Mouse (Mus musculus) megakaryocyte, embryonic 14.5 days (primary cell): ENCODE results near the gene Cass4. TPM values are rescaled to one million over a fixed set of nuclear protein-coding genes. Genes with fewer than 3 reads are reported as not detected.

Experiments
- H3K27me3 ChIP-seq: replicated peaks from 2 replicates; pipeline ENCODE3; 2012; ENCODE audit warnings: inconsistent platforms
- H3K36me3 ChIP-seq: replicated peaks from 2 replicates; pipeline ENCODE3; 2012; ENCODE audit warnings: low read length, inconsistent platforms, mixed read lengths
- H3K4me1 ChIP-seq: 2 replicates; pipeline ENCODE4 v1.6.1; 2012; ENCODE audit warnings: inconsistent platforms
- H3K4me3 ChIP-seq: replicated peaks from 2 replicates; pipeline ENCODE3; 2012; ENCODE audit warnings: moderate library complexity, mild to moderate bottlenecking, inconsistent platforms
- H3K9me3 ChIP-seq: 2 replicates; pipeline ENCODE4 v1.6.1; 2012; ENCODE audit warnings: inconsistent platforms
- FLI1 ChIP-seq: IDR thresholded peaks from 2 replicates; pipeline ENCODE4 v1.6.1; 2012; ENCODE audit warnings: low read length, inconsistent platforms, mixed read lengths
- GATA1 ChIP-seq: IDR thresholded peaks from 3 replicates; pipeline ENCODE4 v1.6.1; 2012; ENCODE audit warnings: mixed read lengths, low read length, inconsistent platforms, borderline replicate concordance
- polyA plus RNA-seq: library from polyadenylated mRNA; stranded (reverse); fragments of >175 nt; gene quantifications from 2 replicates; pipeline ENCODE4 v1.2.3, GENCODE M21; 2012; ENCODE audit warnings: low replicate concordance; ENCODE audit not compliant: insufficient read depth

The Cass4 gene
- polyA plus RNA-seq, 1 experiment: 5.9 TPM

- TF ChIP-seq FLI1 (no peak), GATA1 (no peak)
- Histone ChIP-seq H3K9me3 (no peaks in the 10 kb centered on the region), H3K4me1 (peaks cover 80% of the 10 kb centered on the region), H3K4me3 (peak overlapping the region; percentile 54), H3K27me3 (no peaks in the 10 kb centered on the region), H3K36me3 (peaks cover 31% of the 10 kb centered on the region)
These were observed 43.9 kb downstream of the Cass4 start for GRCm38 (mm10) chr2:172437371-172437952.

DNA sequence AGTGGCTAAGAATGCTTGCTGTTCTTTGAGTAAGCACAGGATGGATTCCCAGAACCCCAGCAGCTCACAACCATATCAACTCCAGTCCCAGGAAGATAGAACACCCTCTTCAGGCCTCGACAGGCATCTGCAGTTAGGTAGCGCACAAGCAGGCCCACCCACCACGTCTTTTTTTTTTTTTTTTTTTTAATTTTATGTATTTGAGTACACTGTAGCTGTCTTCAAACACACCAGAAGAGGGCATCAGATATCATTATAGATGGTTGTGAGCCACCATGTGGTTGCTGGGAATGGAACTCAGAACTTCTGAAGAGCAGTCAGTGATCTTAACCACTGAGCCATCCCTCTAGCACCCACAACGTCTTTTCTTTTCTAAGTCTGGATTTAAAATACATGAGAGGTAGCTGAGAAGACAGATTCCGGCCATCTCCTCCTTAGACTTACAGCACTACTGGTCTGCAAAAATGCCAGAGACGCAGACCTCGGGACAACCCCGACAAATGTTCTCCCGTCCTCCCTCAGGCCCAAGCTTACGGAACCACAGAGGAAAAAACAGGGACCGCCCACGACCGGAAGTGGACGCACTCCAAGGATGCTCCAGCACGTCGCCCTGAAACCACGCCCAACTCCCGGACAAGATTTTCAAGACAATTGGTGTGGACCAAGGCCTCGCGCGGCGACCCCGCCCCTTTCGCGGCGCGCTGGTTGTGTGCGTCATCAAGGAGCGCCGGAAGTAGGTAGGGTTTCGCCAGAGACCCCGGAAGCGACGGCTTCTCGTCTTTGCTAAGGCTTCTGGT, 46.4 kb downstream of the Cass4 start, which contains the start of gene Rtf2:
TSS of gene Rtf2 (plus strand) at position 714 of the 797 bp plus-strand sequence.
- Histone ChIP-seq H3K4me1 (peaks cover 74% of the 10 kb centered on the region), H3K9me3 (no peaks in the 10 kb centered on the region), H3K4me3 (peak within 1 kb of the TSS; percentile 99), H3K36me3 (peaks cover 32% of the 10 kb centered on the region), H3K27me3 (no peaks in the 10 kb centered on the region)
- TF ChIP-seq GATA1: no peak
- peak; percentile 86 for TF ChIP-seq FLI1

- Histone ChIP-seq H3K4me1 (peaks cover 68% of the 10 kb centered on the region), H3K4me3 (peak overlapping the region; percentile 99), H3K27me3 (no peaks in the 10 kb centered on the region), H3K9me3 (no peaks in the 10 kb centered on the region), H3K36me3 (peaks cover 35% of the 10 kb centered on the region)
- no peak for TF ChIP-seq GATA1
- TF ChIP-seq FLI1: no peak
These were observed 47.0 kb downstream of the Cass4 start for GRCm38 (mm10) chr2:172440640-172441005.

DNA sequence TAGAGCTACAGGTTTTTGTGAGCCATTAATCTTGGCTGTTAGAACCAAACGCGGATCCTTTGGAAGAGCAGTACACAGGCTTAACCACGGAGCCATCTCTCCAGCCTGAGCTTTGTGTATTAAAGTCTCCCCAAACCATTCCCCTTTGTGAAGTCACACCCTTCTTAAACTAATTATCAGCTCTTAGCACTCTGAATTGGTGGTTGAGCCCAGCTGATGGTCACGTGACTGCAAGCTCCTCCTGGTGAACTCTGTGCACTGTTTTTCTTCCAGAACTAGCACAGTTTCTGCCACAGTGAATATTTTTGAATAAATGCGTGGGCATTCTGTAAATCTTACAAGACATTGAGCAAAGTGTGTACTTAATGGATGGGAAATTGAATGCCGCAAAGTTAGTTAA, 47.6 kb downstream of the Cass4 start:
- TF ChIP-seq GATA1 (no peak), FLI1 (no peak)
- no peaks in the 10 kb centered on the region for H3K27me3 ChIP-seq
- H3K4me1 ChIP-seq: peaks cover 68% of the 10 kb centered on the region
- H3K4me3 ChIP-seq: peak overlapping the region; percentile 99
- peaks cover 40% of the 10 kb centered on the region for H3K36me3 ChIP-seq
- H3K9me3 ChIP-seq: no peaks in the 10 kb centered on the region

DNA sequence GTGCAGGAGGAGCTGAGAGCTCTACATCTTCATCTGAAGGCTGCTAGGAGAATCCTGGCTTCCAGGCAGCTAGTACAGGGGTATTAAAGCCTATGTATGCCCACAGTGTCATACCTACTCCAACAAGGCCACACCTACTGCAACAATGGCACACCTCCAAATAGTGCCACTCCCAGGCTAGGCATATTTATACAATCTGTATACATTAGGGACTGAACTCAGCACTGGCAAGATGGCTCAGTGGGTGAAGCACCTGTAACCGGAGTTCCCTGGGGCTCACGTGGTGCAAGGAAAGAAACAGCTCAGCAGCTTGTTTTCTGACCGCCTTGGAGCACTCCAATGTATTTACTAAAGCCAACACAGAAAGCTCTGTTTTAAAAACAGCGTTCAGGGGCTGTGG, 52.0 kb downstream of the Cass4 start:
- TF ChIP-seq GATA1 (no peak), FLI1 (no peak)
- Histone ChIP-seq H3K4me3 (no peak overlapping the region), H3K4me1 (peaks cover 44% of the 10 kb centered on the region), H3K27me3 (no peaks in the 10 kb centered on the region), H3K36me3 (peaks cover 85% of the 10 kb centered on the region), H3K9me3 (no peaks in the 10 kb centered on the region)

DNA sequence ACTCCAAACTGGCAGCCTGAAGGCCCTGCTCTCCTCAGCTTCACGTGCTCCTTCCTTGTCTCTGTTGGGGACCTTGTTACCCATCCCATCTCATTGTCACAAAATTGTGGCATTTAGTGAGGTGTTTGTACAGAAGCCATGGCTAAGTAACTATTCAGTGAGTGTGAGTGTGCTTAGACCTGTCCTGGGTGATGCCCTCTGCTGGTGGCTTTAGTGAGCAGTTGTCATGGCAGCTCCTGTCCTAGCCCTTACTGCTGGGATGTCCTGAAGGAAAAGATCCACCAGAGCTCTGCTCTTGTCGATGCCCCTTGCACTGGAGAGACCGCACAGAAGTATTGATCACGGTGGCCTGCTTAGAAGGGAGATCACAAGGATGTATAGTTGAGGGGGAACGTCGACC, 53.7 kb downstream of the Cass4 start:
- H3K36me3 ChIP-seq: peaks cover 93% of the 10 kb centered on the region
- H3K4me1 ChIP-seq: peaks cover 32% of the 10 kb centered on the region
- H3K9me3 ChIP-seq: no peaks in the 10 kb centered on the region
- TF ChIP-seq FLI1 (no peak), GATA1 (no peak)
- no peaks in the 10 kb centered on the region for H3K27me3 ChIP-seq
- H3K4me3 ChIP-seq: no peak overlapping the region

DNA sequence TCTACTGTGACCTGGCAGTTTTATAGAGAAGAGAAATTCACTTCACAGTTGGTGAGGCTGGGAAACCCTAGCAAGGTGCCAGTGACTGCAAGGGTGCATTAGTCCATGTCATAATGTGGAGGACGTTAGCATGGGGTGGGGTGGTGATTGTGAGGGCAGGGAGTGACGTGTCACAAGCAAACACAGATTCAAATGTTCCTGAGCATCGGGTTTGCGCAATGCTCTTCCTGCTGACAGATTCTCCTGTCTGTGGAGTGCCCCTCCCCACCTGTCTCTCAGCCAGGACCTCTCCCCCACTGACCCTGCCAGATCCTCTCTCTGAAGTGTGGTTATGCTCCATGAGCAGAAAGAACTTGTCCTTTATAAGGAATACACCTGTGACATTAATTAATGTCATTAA, 54.7 kb downstream of the Cass4 start:
- Histone ChIP-seq H3K4me3 (no peak overlapping the region), H3K4me1 (peaks cover 22% of the 10 kb centered on the region), H3K9me3 (no peaks in the 10 kb centered on the region), H3K27me3 (no peaks in the 10 kb centered on the region), H3K36me3 (peaks cover 99% of the 10 kb centered on the region)
- no peak for TF ChIP-seq GATA1
- TF ChIP-seq FLI1: no peak

DNA sequence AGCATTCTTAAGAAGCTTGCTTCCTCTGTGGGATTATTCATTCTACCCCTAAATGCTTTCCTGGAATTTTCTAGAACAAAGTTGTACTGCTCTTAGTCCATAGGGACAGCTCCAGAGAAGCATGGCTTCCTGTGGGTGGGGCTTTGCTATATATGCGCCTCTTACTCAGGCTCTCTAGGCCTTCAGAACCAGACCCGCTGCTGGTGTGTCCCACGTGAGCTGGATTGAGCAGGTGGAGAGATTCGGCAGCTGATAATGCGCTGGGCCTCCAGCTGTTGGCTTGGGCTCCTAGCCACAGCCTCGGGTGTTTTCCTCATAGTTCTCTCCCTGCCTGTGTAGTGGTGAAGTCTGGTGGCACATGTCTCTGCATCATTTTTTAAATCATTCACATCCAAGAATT, 57.0 kb downstream of the Cass4 start:
- H3K4me1 ChIP-seq: peaks cover 16% of the 10 kb centered on the region
- no peak for TF ChIP-seq FLI1
- no peak for TF ChIP-seq GATA1
- H3K4me3 ChIP-seq: no peak overlapping the region
- no peaks in the 10 kb centered on the region for H3K27me3 ChIP-seq
- no peaks in the 10 kb centered on the region for H3K9me3 ChIP-seq
- peaks cover 99% of the 10 kb centered on the region for H3K36me3 ChIP-seq

- TF ChIP-seq FLI1 (no peak), GATA1 (no peak)
- peaks cover 99% of the 10 kb centered on the region for H3K36me3 ChIP-seq
- no peaks in the 10 kb centered on the region for H3K27me3 ChIP-seq
- peaks cover 14% of the 10 kb centered on the region for H3K4me1 ChIP-seq
- no peak overlapping the region for H3K4me3 ChIP-seq
- no peaks in the 10 kb centered on the region for H3K9me3 ChIP-seq
These were observed 58.4 kb downstream of the Cass4 start for GRCm38 (mm10) chr2:172452031-172452430.

GRCm38 (mm10) chr2:172452458-172452857, 58.9 kb downstream of the Cass4 start:
- TF ChIP-seq FLI1 (no peak), GATA1 (no peak)
- peaks cover 99% of the 10 kb centered on the region for H3K36me3 ChIP-seq
- no peak overlapping the region for H3K4me3 ChIP-seq
- H3K27me3 ChIP-seq: no peaks in the 10 kb centered on the region
- no peaks in the 10 kb centered on the region for H3K9me3 ChIP-seq
- H3K4me1 ChIP-seq: peaks cover 14% of the 10 kb centered on the region
